Mouse (Mus musculus): ENCODE results near the gene Mtus2.

The Mtus2 gene

DNA sequence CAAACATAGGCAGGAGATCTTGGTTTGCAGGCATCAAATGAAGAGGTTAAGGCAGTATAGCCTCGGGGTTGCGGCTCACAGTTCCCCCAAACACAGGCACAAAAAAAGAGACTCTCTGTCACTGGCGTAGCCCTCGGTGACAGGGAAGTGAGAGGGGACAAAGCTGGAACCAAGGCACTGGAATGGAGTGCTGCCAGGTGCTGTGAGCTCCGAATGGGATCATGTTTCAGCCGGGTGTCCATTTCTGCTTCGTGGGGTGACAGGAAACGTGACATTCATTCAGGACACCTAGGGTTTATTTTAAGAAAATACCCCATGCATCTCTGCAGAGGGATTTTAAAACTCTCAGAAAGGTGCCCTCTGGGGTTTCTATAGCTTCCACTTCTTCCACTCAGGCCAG is 397.4 kb downstream of the Mtus2 start:
- DNase-seq, result no peak

DNA sequence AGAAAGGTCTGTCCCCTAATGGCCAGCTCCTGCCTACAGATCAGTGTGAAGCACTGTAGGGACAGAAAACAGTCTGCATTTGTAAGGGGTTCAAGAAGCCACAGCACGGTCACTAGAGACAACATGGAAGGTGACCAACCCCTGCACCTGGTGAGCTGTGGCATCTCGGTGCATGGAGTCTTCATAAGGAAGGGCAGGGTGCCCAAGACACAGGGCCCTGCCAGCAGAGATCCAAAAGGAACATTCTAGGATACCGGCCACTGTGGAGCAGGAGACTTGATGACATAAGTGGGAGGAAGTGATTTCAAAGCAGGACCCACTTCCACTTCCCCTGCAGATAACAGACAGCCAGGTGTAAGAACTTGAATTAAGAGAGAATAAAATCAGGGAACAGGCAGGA is 398.7 kb downstream of the Mtus2 start:
- DNase-seq, result no peak

DNA sequence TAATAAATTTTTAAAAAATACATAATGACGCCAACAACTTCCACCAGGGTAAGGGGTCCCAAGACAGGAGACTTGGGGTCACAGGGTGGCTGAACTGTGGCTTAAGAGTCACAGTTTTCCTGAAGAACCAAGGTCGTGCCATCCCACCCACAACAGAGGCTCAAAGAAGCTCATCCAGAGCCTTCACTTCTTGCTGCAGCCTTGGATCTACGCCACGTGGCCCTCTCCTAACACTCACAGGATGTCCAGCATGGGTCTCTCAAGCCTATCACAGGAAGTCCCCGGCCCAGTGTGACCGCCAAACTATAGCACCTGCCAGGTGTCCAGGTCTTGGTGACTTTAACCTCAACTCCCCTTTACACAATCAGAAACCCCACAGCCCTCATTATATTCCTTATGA is 400.0 kb downstream of the Mtus2 start:
- DNase-seq, result no peak

DNA sequence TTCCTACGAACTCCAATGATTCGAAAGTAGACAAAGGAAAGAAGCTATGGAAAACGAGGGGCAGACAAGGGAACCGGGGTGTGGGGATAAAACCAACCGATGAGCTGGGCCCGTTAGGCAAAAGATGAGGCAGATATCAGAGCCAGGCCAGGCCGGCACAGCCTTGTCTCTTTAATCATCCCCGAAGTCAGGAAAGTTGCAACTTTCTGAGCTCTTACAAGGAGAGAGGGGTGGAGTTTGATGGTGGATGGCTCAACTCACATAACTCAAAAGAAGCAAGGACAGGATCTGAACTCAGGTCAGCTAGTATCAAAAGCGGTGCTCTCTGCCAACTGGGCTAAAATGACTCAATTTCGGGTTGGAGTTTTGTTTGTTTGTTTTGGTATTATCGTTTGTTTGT is 402.0 kb downstream of the Mtus2 start:
- DNase-seq, result no peak

- DNase-seq, result peak; percentile 48 to 65
Observed at GRCm38 (mm10) chr5:148360922-148361758, 404.0 kb downstream of the Mtus2 start.

DNA sequence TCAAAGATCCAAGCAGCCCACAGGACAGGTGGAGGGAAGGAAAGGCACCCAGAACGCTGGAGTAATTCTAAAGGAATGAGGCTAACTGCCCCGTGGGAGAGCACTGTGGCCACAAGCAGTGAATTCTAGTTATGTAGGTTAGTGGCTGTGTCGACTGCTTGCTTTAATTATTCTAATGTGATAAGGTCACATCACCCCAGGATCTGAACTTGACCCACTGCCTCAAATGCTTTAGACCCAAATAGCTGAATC is 404.6 kb downstream of the Mtus2 start:
- DNase-seq, result no peak

- DNase-seq, result no peak
Observed at GRCm38 (mm10) chr5:148362296-148362695, 405.2 kb downstream of the Mtus2 start.

DNA sequence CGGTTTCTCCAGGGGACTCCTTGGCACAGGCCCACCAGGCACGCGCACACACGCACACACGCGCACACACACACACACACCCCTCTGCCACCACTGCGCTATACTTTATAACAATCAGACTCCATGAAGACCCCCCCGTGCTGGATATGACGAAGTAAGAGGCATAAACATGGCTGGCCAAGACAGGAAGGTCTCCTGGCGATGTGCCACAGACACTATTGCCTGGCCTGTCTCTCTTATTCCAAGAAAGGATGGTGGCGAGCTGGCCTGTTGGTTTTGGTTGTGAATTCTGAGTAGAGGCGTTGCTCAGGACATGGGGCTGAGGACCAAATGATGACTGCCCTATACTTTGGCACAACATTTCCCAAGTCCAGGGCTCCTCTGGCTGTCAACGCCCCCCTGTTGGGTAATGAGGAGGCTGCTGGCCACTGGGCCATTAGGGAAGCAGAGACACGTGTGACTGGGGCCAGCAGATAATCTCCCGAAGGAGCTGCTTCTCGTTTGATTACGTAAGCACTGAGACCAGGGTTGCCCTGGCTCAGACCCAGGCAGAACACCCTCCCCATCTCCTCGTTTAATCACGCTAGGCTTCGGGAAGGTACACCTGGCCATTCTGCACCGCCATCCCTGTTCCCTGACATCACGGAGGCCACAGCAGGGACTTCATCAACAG is 406.5 kb downstream of the Mtus2 start:
- no peak for DNase-seq

All from kidney, postnatal 25 days (tissue).